Mouse (Mus musculus): ENCODE measurements at regions not wholly inside any gene's neighbourhood (a gene's known extent, or its start where the extent isn't known, plus 50 kb on each side); places are given as distances from the start of the nearest gene placed in this dataset.

GRCm38 (mm10) chr1:98303166-98303565, 117.8 kb upstream of the Slco6d1 start:
- no peak overlapping the region for H3K9ac ChIP-seq (ENCODE audit: low read length)
- no peaks in the 10 kb centered on the region for H3K4me1 ChIP-seq (replicated peaks; ENCODE audit: control insufficient read depth, insufficient read depth, low read length)
- no peak overlapping the region for H3K4me3 ChIP-seq (ENCODE audit: low read depth, low read length)
- no peaks in the 10 kb centered on the region for H3K36me3 ChIP-seq (ENCODE audit: control insufficient read depth, insufficient read depth, low read length)
- no peaks in the 10 kb centered on the region for H3K27me3 ChIP-seq (ENCODE audit: control insufficient read depth, insufficient read depth, low read length)
- WGBS = 82% methylated on average over 2 of the region's 2 CpGs
- no peak overlapping the region for H3K4me2 ChIP-seq (ENCODE audit: low read depth, low read length, severe bottlenecking)
- ATAC-seq (replicated peaks; ENCODE audit: low FRiP score) = no peak
- H3K9me3 ChIP-seq (ENCODE audit: control insufficient read depth, low read length) = no peaks in the 10 kb centered on the region
- no peak for DNase-seq (ENCODE audit: low spot score)
- no peak overlapping the region for H3K27ac ChIP-seq (ENCODE audit: low read depth, low read length)

GRCm38 (mm10) chr1:98306363-98306762, 114.6 kb upstream of the Slco6d1 start:
- H3K4me3 ChIP-seq (ENCODE audit: low read depth, low read length) = no peak overlapping the region
- H3K36me3 ChIP-seq (ENCODE audit: control insufficient read depth, insufficient read depth, low read length) = no peaks in the 10 kb centered on the region
- no peaks in the 10 kb centered on the region for H3K9me3 ChIP-seq (ENCODE audit: control insufficient read depth, low read length)
- no peak overlapping the region for H3K9ac ChIP-seq (ENCODE audit: low read length)
- no peaks in the 10 kb centered on the region for H3K4me1 ChIP-seq (replicated peaks; ENCODE audit: control insufficient read depth, insufficient read depth, low read length)
- H3K4me2 ChIP-seq (ENCODE audit: low read depth, low read length, severe bottlenecking) = no peak overlapping the region
- H3K27me3 ChIP-seq (ENCODE audit: control insufficient read depth, insufficient read depth, low read length) = no peaks in the 10 kb centered on the region
- H3K27ac ChIP-seq (ENCODE audit: low read depth, low read length) = no peak overlapping the region
- 79% methylated on average over 1 of the region's 1 CpGs for WGBS
- DNase-seq (ENCODE audit: low spot score) (no peak), ATAC-seq (replicated peaks; ENCODE audit: low FRiP score) (no peak)

GRCm38 (mm10) chr1:98307519-98307918, 113.4 kb upstream of the Slco6d1 start:
- no peak overlapping the region for H3K4me3 ChIP-seq (ENCODE audit: low read depth, low read length)
- H3K27me3 ChIP-seq (ENCODE audit: control insufficient read depth, insufficient read depth, low read length) = no peaks in the 10 kb centered on the region
- H3K9ac ChIP-seq (ENCODE audit: low read length) = no peak overlapping the region
- ATAC-seq (replicated peaks; ENCODE audit: low FRiP score) (peak; percentile 33; the same call in 1 of the 2 replicates), DNase-seq (ENCODE audit: low spot score) (no peak)
- no peaks in the 10 kb centered on the region for H3K9me3 ChIP-seq (ENCODE audit: control insufficient read depth, low read length)
- no peaks in the 10 kb centered on the region for H3K4me1 ChIP-seq (replicated peaks; ENCODE audit: control insufficient read depth, insufficient read depth, low read length)
- H3K4me2 ChIP-seq (ENCODE audit: low read depth, low read length, severe bottlenecking) = no peak overlapping the region
- H3K36me3 ChIP-seq (ENCODE audit: control insufficient read depth, insufficient read depth, low read length) = no peaks in the 10 kb centered on the region
- no peak overlapping the region for H3K27ac ChIP-seq (ENCODE audit: low read depth, low read length)
- WGBS = 88% methylated on average over 2 of the region's 2 CpGs

GRCm38 (mm10) chr1:98309894-98310293, 111.0 kb upstream of the Slco6d1 start:
- 72% methylated on average over 1 of the region's 1 CpGs for WGBS
- no peak overlapping the region for H3K4me2 ChIP-seq (ENCODE audit: low read depth, low read length, severe bottlenecking)
- no peak overlapping the region for H3K4me3 ChIP-seq (ENCODE audit: low read depth, low read length)
- DNase-seq (ENCODE audit: low spot score) = no peak
- H3K4me1 ChIP-seq (replicated peaks; ENCODE audit: control insufficient read depth, insufficient read depth, low read length) = no peaks in the 10 kb centered on the region
- no peak overlapping the region for H3K9ac ChIP-seq (ENCODE audit: low read length)
- ATAC-seq (replicated peaks; ENCODE audit: low FRiP score) = no peak
- no peak overlapping the region for H3K27ac ChIP-seq (ENCODE audit: low read depth, low read length)
- no peaks in the 10 kb centered on the region for H3K9me3 ChIP-seq (ENCODE audit: control insufficient read depth, low read length)
- H3K36me3 ChIP-seq (ENCODE audit: control insufficient read depth, insufficient read depth, low read length) = no peaks in the 10 kb centered on the region
- no peaks in the 10 kb centered on the region for H3K27me3 ChIP-seq (ENCODE audit: control insufficient read depth, insufficient read depth, low read length)

GRCm38 (mm10) chr1:98350095-98350549, 70.8 kb upstream of the Slco6d1 start:
- DNase-seq (ENCODE audit: low spot score) (no peak), ATAC-seq (replicated peaks; ENCODE audit: low FRiP score) (peak; percentile 65)
- H3K4me3 ChIP-seq (ENCODE audit: low read depth, low read length) = no peak overlapping the region
- H3K9ac ChIP-seq (ENCODE audit: low read length) = no peak overlapping the region
- no peaks in the 10 kb centered on the region for H3K27me3 ChIP-seq (ENCODE audit: control insufficient read depth, insufficient read depth, low read length)
- H3K27ac ChIP-seq (ENCODE audit: low read depth, low read length) = no peak overlapping the region
- H3K4me1 ChIP-seq (replicated peaks; ENCODE audit: control insufficient read depth, insufficient read depth, low read length) = no peaks in the 10 kb centered on the region
- 37% methylated on average over 4 of the region's 4 CpGs for WGBS
- no peaks in the 10 kb centered on the region for H3K9me3 ChIP-seq (ENCODE audit: control insufficient read depth, low read length)
- H3K4me2 ChIP-seq (ENCODE audit: low read depth, low read length, severe bottlenecking) = no peak overlapping the region
- no peaks in the 10 kb centered on the region for H3K36me3 ChIP-seq (ENCODE audit: control insufficient read depth, insufficient read depth, low read length)

- H3K36me3 ChIP-seq (ENCODE audit: control insufficient read depth, insufficient read depth, low read length) = no peaks in the 10 kb centered on the region
- no peaks in the 10 kb centered on the region for H3K27me3 ChIP-seq (ENCODE audit: control insufficient read depth, insufficient read depth, low read length)
- no peak overlapping the region for H3K27ac ChIP-seq (ENCODE audit: low read depth, low read length)
- H3K9me3 ChIP-seq (ENCODE audit: control insufficient read depth, low read length) = no peaks in the 10 kb centered on the region
- H3K4me1 ChIP-seq (replicated peaks; ENCODE audit: control insufficient read depth, insufficient read depth, low read length) = no peaks in the 10 kb centered on the region
- no peak overlapping the region for H3K4me2 ChIP-seq (ENCODE audit: low read depth, low read length, severe bottlenecking)
- H3K9ac ChIP-seq (ENCODE audit: low read length) = no peak overlapping the region
- H3K4me3 ChIP-seq (ENCODE audit: low read depth, low read length) = no peak overlapping the region
- ATAC-seq (replicated peaks; ENCODE audit: low FRiP score) = no peak
- WGBS = 74% methylated on average over 2 of the region's 2 CpGs
- DNase-seq (ENCODE audit: low spot score) = no peak
Measured at GRCm38 (mm10) chr1:98350725-98351124, 70.2 kb upstream of the Slco6d1 start.

GRCm38 (mm10) chr1:98351530-98351929, 69.4 kb upstream of the Slco6d1 start:
- Histone ChIP-seq H3K4me1 (replicated peaks; ENCODE audit: control insufficient read depth, insufficient read depth, low read length) (no peaks in the 10 kb centered on the region), H3K27me3 (ENCODE audit: control insufficient read depth, insufficient read depth, low read length) (no peaks in the 10 kb centered on the region), H3K9me3 (ENCODE audit: control insufficient read depth, low read length) (no peaks in the 10 kb centered on the region), H3K4me3 (ENCODE audit: low read depth, low read length) (no peak overlapping the region), H3K9ac (ENCODE audit: low read length) (no peak overlapping the region), H3K4me2 (ENCODE audit: low read depth, low read length, severe bottlenecking) (no peak overlapping the region), H3K27ac (ENCODE audit: low read depth, low read length) (no peak overlapping the region), H3K36me3 (ENCODE audit: control insufficient read depth, insufficient read depth, low read length) (no peaks in the 10 kb centered on the region)
- ATAC-seq (replicated peaks; ENCODE audit: low FRiP score) = no peak
- WGBS = 68% methylated on average over 2 of the region's 2 CpGs
- DNase-seq (ENCODE audit: low spot score) = no peak
